Mouse (Mus musculus) neutrophil, adult 83 days (primary cell): Measurements from ENCODE around the gene 4921539E11Rik. TPM values are rescaled to one million over a fixed set of nuclear protein-coding genes. Genes with fewer than 3 reads are reported as not detected.

Experiments
- total RNA-seq, 2 experiments: library from RNA; stranded (reverse); gene quantifications; one replicate each; pipeline ENCODE4 v1.2.4; 2023

The 4921539E11Rik gene
- not detected for total RNA-seq

GRCm38 (mm10) chr4:103290763-103291162 lies at the start of gene 4921539E11Rik:
TSS of gene 4921539E11Rik (minus strand) at chr4:103290863.

GRCm38 (mm10) chr4:103313587-103314525 lies 23.2 kb upstream of the 4921539E11Rik start, which contains the start of gene Oma1:
TSS of gene Oma1 (plus strand) at chr4:103313812.

DNA sequence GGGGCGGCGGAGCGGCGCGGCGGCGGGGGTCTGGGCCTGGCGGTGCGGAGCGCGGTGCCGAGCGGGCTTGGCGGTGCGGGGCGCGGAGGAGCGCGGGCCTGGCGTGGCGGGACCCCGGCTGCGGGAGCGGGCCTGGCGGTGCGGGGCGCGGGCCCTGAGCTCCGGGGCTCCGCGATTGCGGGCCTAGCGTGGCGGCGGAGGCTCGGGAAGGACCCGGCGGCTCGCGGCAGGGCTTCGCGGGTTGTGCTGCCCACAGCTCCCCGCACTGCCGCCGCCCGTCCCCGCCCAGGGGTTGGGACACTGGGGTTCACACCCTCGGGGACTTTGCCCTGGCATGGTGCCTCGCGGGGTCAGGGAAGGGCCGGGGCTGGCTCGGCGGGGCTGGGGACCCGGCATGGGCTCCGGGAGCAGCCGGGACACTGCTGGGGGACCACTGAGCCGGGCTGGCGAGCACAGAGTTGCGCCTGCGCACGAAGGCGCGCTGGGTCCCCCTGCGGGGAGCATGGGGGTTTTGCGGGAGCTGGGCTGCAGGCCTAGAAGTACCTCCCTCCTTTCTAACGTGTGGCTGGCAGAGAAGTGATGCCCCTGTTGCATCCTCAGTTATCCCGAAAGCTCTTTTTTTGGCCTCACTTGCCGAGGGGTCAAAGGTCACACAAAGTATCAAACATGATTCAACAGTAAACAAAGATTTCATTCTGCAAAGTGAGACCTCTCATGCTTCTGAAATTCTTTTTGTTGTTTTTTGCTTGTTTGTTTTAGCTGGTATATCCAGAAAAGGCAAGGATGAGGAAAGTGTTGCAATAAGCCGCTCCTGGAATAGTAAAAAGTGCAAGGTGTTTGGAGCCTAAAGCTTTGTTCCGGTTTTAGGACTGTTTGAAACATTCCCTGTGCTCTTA lies 75.5 kb downstream of the 4921539E11Rik start, which contains the start of gene Slc35d1:
Slc35d1 (minus strand) TSS at position 240 of the 896 bp plus-strand sequence.

Other genes with a start within 250 kb of the 4921539E11Rik start
- gene Mier1, start 176.5 kb downstream of the 4921539E11Rik start, total RNA-seq = 10 to 100 TPM; 70.9 to 74.3 TPM
- 1 to 10 TPM; 3.8 TPM for gene Wdr78, start 176.3 kb downstream of the 4921539E11Rik start, total RNA-seq
- gene Slc35d1, start 75.7 kb downstream of the 4921539E11Rik start, total RNA-seq = 1 to 10 TPM; 4.6 to 9.4 TPM
- 10 to 100 TPM; 15.2 to 16.9 TPM for gene Oma1, start 22.9 kb upstream of the 4921539E11Rik start, total RNA-seq